Mouse (Mus musculus): ENCODE results near the gene Polr3h.

Polr3h gene

GRCm38 (mm10) chr15:81949476-81950131 is 23.6 kb upstream of the Polr3h start:
- in situ Hi-C loops (cut with MboI; ENCODE audit: low sequenced_read_pairs): no loop called here

- in situ Hi-C loops (cut with MboI; ENCODE audit: low sequenced_read_pairs): no loop called here
Observed at GRCm38 (mm10) chr15:81949076-81949475, 23.0 kb upstream of the Polr3h start.

- in situ Hi-C loops (cut with MboI; ENCODE audit: low sequenced_read_pairs): no loop called here
Observed at GRCm38 (mm10) chr15:81943176-81943749, 17.2 kb upstream of the Polr3h start.

- in situ Hi-C loops (cut with MboI; ENCODE audit: low sequenced_read_pairs): no loop called here
Observed at GRCm38 (mm10) chr15:81941010-81941409, 15.0 kb upstream of the Polr3h start.

- in situ Hi-C loops (cut with MboI; ENCODE audit: low sequenced_read_pairs): no loop called here
Observed at GRCm38 (mm10) chr15:81940219-81940618, 14.2 kb upstream of the Polr3h start.

- in situ Hi-C loops (cut with MboI; ENCODE audit: low sequenced_read_pairs): no loop called here
Observed at GRCm38 (mm10) chr15:81939774-81940173, 13.7 kb upstream of the Polr3h start.

GRCm38 (mm10) chr15:81939157-81939715 is 13.2 kb upstream of the Polr3h start:
- in situ Hi-C loops (cut with MboI; ENCODE audit: low sequenced_read_pairs): no loop called here

- in situ Hi-C loops (cut with MboI; ENCODE audit: low sequenced_read_pairs): no loop called here
Observed at GRCm38 (mm10) chr15:81938246-81938645, 12.2 kb upstream of the Polr3h start.

- in situ Hi-C loops (cut with MboI; ENCODE audit: low sequenced_read_pairs): no loop called here
Observed at GRCm38 (mm10) chr15:81937098-81937972, 11.3 kb upstream of the Polr3h start.

GRCm38 (mm10) chr15:81936679-81937078 is 10.6 kb upstream of the Polr3h start, which contains the start of gene Csdc2:
Csdc2 (plus strand) TSS chr15:81936759.
- in situ Hi-C loops (cut with MboI; ENCODE audit: low sequenced_read_pairs): no loop called here

GRCm38 (mm10) chr15:81935869-81936637 is 10.0 kb upstream of the Polr3h start:
- in situ Hi-C loops (cut with MboI; ENCODE audit: low sequenced_read_pairs): no loop called here

- in situ Hi-C loops (cut with MboI; ENCODE audit: low sequenced_read_pairs): no loop called here
Observed at GRCm38 (mm10) chr15:81933986-81934385, 7.9 kb upstream of the Polr3h start.

- in situ Hi-C loops (cut with MboI; ENCODE audit: low sequenced_read_pairs): no loop called here
Observed at GRCm38 (mm10) chr15:81932951-81933470, 7.0 kb upstream of the Polr3h start.

GRCm38 (mm10) chr15:81928277-81928676 is 2.2 kb upstream of the Polr3h start:
- in situ Hi-C loops (cut with MboI; ENCODE audit: low sequenced_read_pairs): no loop called here

- in situ Hi-C loops (cut with MboI; ENCODE audit: low sequenced_read_pairs): no loop called here
Observed at GRCm38 (mm10) chr15:81927741-81928140, 1.7 kb upstream of the Polr3h start.

GRCm38 (mm10) chr15:81926446-81926822 is 394 bp upstream of the Polr3h start:
- in situ Hi-C loops (cut with MboI; ENCODE audit: low sequenced_read_pairs): no loop called here

GRCm38 (mm10) chr15:81924933-81925332 is 1.1 kb downstream of the Polr3h start:
- in situ Hi-C loops (cut with MboI; ENCODE audit: low sequenced_read_pairs): no loop called here

GRCm38 (mm10) chr15:81921255-81921654 is 4.8 kb downstream of the Polr3h start:
- in situ Hi-C loops (cut with MboI; ENCODE audit: low sequenced_read_pairs): no loop called here

GRCm38 (mm10) chr15:81920546-81921217 is 5.4 kb downstream of the Polr3h start:
- in situ Hi-C loops (cut with MboI; ENCODE audit: low sequenced_read_pairs): no loop called here

GRCm38 (mm10) chr15:81919062-81919461 is 7.0 kb downstream of the Polr3h start:
- in situ Hi-C loops (cut with MboI; ENCODE audit: low sequenced_read_pairs): no loop called here
